Mouse (Mus musculus): ENCODE data around the gene Atp5mpl. TPM values are rescaled to one million over a fixed set of nuclear protein-coding genes. Genes with fewer than 3 reads are reported as not detected.

The Atp5mpl gene
- total and polyA plus RNA-seq, 3 experiments, result 224 to 1,158 (median 461) TPM

- Histone ChIP-seq H3K4me3 (ENCODE audit: control insufficient read depth in 1 of 2, insufficient read depth in 1 of 2, low read depth in 2 of 2, low read length in 2 of 2) (no peak overlapping the region), H3K79me2 (ENCODE audit: control insufficient read depth, insufficient read depth, low read length, poor library complexity) (peaks cover 30% of the 10 kb centered on the region), H3K9ac (ENCODE audit: control insufficient read depth, low read depth, low read length, poor library complexity, severe bottlenecking) (no peak overlapping the region), H3K4me1 (ENCODE audit: control insufficient read depth in 1 of 2, insufficient read depth in 2 of 2, low read length in 2 of 2) (peaks cover 0 to 11% of the 10 kb centered on the region in 2 experiments; a peak in 2 of 4 replicates), H3K27ac (ENCODE audit: control insufficient read depth, low read depth, low read length) (no peak overlapping the region), H3K9me3 (replicated peaks; ENCODE audit: insufficient read depth, low read length) (no peaks in the 10 kb centered on the region), H3K36me3 (ENCODE audit: control insufficient read depth in 1 of 2, insufficient read depth in 2 of 2, low read length in 2 of 2) (peaks cover 8 to 22% of the 10 kb centered on the region in 2 experiments), H3K27me3 (ENCODE audit: control insufficient read depth in 1 of 2, insufficient read depth in 2 of 2, low read length in 2 of 2) (no peaks in the 10 kb centered on the region)
- DNase-seq (ENCODE audit: low read depth, low spot score), result no peak
- TF ChIP-seq JUND (IDR thresholded peaks at IDR 0.05; ENCODE audit: low read depth, low read length), result no peak
- no peak for TF ChIP-seq NELFE (IDR thresholded peaks at IDR 0.05; ENCODE audit: low read depth, low read length)
- TF ChIP-seq MYB (IDR thresholded peaks at IDR 0.05; ENCODE audit: low read depth, low read length), result no peak
- no peak for TF ChIP-seq ELF1 (IDR thresholded peaks at IDR 0.05; ENCODE audit: low read depth, low read length)
- TF ChIP-seq USF2 (IDR thresholded peaks at IDR 0.05; ENCODE audit: borderline replicate concordance in 1 of 2, insufficient read depth in 1 of 2, low read depth in 1 of 2, low read length in 2 of 2), result no peak
- no peak for TF ChIP-seq UBTF (IDR thresholded peaks at IDR 0.05; ENCODE audit: borderline replicate concordance, insufficient read depth, low read depth, low read length)
- no peak for TF ChIP-seq TCF12 (IDR thresholded peaks at IDR 0.05; ENCODE audit: low read depth, low read length)
- no peak for TF ChIP-seq RCOR1 (IDR thresholded peaks at IDR 0.05; ENCODE audit: low read depth, low read length)
- TF ChIP-seq SMC3 (IDR thresholded peaks at IDR 0.05; ENCODE audit: low read depth, low read length), result no peak
- TF ChIP-seq ZC3H11A (IDR thresholded peaks at IDR 0.05; ENCODE audit: low read depth, low read length), result no peak
- no peak for TF ChIP-seq MXI1 (IDR thresholded peaks at IDR 0.05; ENCODE audit: low read depth, low read length)
- TF ChIP-seq RAD21 (IDR thresholded peaks at IDR 0.05; ENCODE audit: low read depth, low read length), result no peak
- TF ChIP-seq POLR2AphosphoS5 (IDR thresholded peaks at IDR 0.05; ENCODE audit: borderline replicate concordance, low read depth, low read length), result no peak
- TF ChIP-seq BHLHE40 (IDR thresholded peaks at IDR 0.05; ENCODE audit: borderline replicate concordance, low read depth, low read length), result no peak
- TF ChIP-seq CTCF (IDR thresholded peaks at IDR 0.05 in 2 of 3, conservative IDR thresholded peaks at IDR 0.05 in 1 of 3; ENCODE audit: control insufficient read depth in 1 of 3, insufficient read depth in 1 of 3, low read depth in 2 of 3, low read length in 3 of 3, poor library complexity in 1 of 3, severe bottlenecking in 1 of 3), result no peak
Measured at GRCm38 (mm10) chr12:111963339-111963738, 3.4 kb downstream of the Atp5mpl start.

- Histone ChIP-seq H3K79me2 (ENCODE audit: control insufficient read depth, insufficient read depth, low read length, poor library complexity) (no peaks in the 10 kb centered on the region; the same call in 1 of the 2 replicates), H3K27me3 (ENCODE audit: control insufficient read depth in 1 of 2, insufficient read depth in 2 of 2, low read length in 2 of 2) (no peaks in the 10 kb centered on the region), H3K27ac (ENCODE audit: control insufficient read depth, low read depth, low read length) (peak overlapping the region; percentile 26), H3K4me1 (ENCODE audit: control insufficient read depth in 1 of 2, insufficient read depth in 2 of 2, low read length in 2 of 2) (peaks cover 0 to 3% of the 10 kb centered on the region in 2 experiments; a peak in 1 of 4 replicates), H3K9ac (ENCODE audit: control insufficient read depth, low read depth, low read length, poor library complexity, severe bottlenecking) (no peak overlapping the region), H3K36me3 (ENCODE audit: control insufficient read depth in 1 of 2, insufficient read depth in 2 of 2, low read length in 2 of 2) (peaks cover 0 to 16% of the 10 kb centered on the region in 2 experiments; a peak in 2 of 4 replicates), H3K4me3 (ENCODE audit: control insufficient read depth in 1 of 2, insufficient read depth in 1 of 2, low read depth in 2 of 2, low read length in 2 of 2) (no peak overlapping the region), H3K9me3 (replicated peaks; ENCODE audit: insufficient read depth, low read length) (no peaks in the 10 kb centered on the region)
- peak; percentile 79 for DNase-seq (ENCODE audit: low read depth, low spot score)
- TF ChIP-seq ZNF384 (IDR thresholded peaks at IDR 0.05; ENCODE audit: low read depth, low read length), result no peak
- no peak for TF ChIP-seq USF2 (IDR thresholded peaks at IDR 0.05; ENCODE audit: borderline replicate concordance in 1 of 2, insufficient read depth in 1 of 2, low read depth in 1 of 2, low read length in 2 of 2)
- no peak for TF ChIP-seq UBTF (IDR thresholded peaks at IDR 0.05; ENCODE audit: borderline replicate concordance, insufficient read depth, low read depth, low read length)
- 0 out of 2 replicates have a peak, but pooled peaks have one; percentile 17 for TF ChIP-seq TBP (IDR thresholded peaks at IDR 0.05; ENCODE audit: low read depth, low read length)
- peak; percentile 68 for TF ChIP-seq ZC3H11A (IDR thresholded peaks at IDR 0.05; ENCODE audit: low read depth, low read length)
- TF ChIP-seq MAX (IDR thresholded peaks at IDR 0.05; ENCODE audit: low read length), result no peak
- TF ChIP-seq CHD2 (IDR thresholded peaks at IDR 0.05; ENCODE audit: low read length), result no peak
- TF ChIP-seq SMC3 (IDR thresholded peaks at IDR 0.05; ENCODE audit: low read depth, low read length), result peak; percentile 87
- peak; percentile 80 for TF ChIP-seq RAD21 (IDR thresholded peaks at IDR 0.05; ENCODE audit: low read depth, low read length)
- peak; percentile 78 to 91 (median 83) for TF ChIP-seq CTCF (IDR thresholded peaks at IDR 0.05 in 2 of 3, conservative IDR thresholded peaks at IDR 0.05 in 1 of 3; ENCODE audit: control insufficient read depth in 1 of 3, insufficient read depth in 1 of 3, low read depth in 2 of 3, low read length in 3 of 3, poor library complexity in 1 of 3, severe bottlenecking in 1 of 3)
- TF ChIP-seq MYB (IDR thresholded peaks at IDR 0.05; ENCODE audit: low read depth, low read length), result no peak
Measured at GRCm38 (mm10) chr12:111958101-111958865, 8.5 kb downstream of the Atp5mpl start.

Data from MEL (cell line).